Mouse (Mus musculus) urinary bladder, postnatal 14 days (tissue): ENCODE data around the gene Mycl.

Source experiments
- DNase-seq: peaks from one replicate; pipeline ENCODE4 v3.0.0; 2021; ENCODE audit warnings: low spot score

Mycl gene

DNA sequence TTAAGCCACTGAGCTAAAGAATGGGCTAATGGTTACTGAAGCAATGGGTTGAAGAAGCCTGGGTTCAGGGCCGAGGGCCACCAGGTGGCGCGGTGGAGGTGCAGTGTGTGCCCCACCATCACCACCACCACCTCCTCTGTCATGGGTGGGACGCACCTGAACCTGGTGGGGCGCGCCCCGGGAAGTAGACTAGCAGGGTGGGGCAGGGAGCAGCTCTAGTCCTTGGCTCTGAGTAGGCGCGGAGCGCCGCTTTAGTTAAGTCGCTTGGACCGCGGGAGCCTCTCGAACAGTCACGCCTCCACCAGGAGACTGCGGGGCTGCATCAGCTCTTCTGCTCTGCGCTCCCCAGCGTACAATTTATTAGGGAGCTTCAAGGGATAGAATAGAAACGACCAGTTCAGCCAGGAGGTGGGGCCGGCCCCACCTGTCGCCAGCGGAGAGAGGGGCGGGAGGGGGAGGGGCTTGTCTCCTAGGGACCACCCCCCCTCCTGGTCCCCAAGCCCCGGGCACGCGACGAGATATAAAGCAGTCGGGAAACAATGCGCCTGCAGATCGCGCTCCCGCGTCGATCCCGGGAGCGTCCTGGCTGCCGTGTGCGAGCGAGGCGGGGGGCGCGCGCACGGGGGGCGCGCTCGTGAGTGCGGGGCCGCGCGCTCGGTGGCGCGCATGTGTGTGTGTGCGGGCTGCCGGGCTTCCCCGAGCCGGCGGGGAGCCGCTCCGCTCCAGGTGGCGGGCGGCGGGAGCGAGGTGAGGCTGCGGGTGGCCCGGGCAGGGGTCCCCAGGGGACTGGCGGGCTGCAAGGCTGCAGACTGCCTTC lies at the start of gene Mycl:
TSS of gene Mycl (plus strand) at position 249 of the 817 bp plus-strand sequence.
- peak; percentile 90 for DNase-seq

DNA sequence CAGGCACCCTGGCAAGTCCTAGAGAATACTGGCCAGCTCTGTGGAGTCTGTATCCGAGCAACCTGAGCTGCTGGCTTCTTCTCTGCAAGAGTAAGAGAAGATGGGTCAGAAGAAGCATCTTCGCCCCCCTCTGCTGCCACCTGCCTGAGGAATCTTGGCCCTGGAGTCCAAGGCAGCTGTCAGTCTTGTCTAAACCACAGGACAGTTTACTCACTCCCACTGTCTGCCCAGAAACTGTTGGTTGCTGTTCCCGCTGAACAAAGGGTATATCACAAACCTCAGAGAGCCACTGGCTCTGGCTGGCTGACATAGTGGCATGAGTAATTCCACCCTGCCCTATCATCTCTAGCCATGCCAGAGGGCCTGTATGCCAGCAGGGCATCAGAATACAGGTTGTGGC lies 48.2 kb upstream of the Mycl start:
- DNase-seq: no peak

DNA sequence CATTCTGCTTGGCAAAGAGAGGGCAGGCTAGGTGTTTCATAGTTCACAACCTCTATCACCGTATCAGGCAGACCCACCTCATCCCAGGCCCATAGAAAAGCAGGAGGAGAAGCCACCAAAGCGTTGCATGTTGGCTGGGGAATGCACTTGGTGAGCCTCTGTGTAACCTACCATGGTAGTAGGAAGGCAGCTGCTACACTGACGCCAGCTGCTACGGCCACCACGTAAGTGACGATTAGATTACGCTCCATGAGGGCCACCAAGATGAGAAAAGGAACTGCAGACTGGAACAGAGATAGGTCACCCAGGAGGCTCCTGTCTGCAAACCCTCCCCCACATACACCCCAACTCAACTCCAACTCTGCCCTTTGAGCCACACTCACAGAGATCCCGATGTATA lies 46.4 kb upstream of the Mycl start:
- no peak for DNase-seq

DNA sequence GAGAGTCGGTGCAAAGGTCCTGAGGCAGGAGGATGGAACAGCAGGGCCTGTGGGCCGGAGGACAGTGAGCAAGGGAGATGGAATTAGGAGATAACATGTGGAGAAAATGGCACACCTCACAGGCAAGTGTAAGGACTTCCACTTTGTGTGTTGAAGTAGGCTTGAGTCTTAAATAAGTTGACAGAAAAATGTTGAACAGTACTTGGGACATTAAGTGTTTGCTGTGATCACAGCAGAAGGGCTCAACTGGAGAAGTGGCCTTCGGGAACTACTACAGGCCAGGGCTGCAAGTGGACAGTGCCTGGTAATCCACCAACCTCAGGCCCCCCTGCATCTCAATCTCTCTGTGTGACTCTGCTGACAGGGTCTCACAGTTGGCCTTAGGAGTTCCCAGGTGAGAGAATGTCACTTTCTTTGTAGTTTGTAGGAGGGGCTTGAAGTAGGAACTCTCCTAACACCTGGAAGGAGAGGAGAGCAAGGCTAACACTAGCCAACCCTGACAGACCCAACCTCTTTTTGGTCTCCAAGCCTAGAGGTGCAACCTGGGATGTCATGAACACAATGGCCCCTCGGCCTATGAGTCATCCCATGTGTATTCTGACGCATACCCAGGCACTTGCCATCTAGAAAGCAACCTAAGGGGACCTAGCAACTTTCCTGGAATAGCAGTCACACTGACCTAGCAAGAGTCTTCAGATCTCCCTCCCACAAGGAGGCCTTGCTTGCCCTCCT lies 40.6 kb upstream of the Mycl start:
- DNase-seq: no peak

DNA sequence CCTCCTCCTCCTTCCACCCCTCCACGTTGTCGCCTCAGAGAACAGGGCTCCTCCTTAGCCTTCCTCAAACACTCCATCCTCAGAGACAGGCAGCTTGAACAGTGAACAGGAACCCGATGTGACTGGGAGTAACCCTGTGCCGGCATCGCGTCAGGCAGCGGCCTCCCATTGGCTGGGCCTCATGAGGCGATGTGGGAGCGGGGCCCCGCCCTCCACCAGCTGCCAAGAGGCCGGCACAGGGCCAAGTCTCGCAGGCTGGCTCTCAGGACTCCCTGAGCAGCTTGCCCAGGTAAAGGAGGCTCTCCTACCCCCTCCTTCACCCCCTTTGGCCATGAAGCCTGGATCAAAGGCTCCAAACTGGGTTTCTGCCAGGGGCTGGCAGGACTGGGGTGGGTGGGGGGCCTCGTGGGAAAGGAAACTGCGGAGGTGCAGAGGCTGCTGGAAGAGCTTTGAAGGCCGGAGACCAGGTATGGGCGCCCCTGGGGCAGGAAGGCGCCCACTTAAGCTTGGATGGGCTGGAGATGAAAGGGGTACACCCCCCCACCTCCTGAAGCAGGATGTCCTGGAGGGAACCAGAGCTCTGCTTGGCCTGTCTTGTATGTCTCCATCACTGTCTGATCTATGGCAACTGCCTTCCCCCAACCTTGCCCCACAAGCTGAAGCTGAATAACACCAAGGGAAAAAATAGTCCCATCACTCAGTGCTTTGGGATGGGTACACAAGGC lies 39.9 kb upstream of the Mycl start:
- DNase-seq: peak; percentile 92

DNA sequence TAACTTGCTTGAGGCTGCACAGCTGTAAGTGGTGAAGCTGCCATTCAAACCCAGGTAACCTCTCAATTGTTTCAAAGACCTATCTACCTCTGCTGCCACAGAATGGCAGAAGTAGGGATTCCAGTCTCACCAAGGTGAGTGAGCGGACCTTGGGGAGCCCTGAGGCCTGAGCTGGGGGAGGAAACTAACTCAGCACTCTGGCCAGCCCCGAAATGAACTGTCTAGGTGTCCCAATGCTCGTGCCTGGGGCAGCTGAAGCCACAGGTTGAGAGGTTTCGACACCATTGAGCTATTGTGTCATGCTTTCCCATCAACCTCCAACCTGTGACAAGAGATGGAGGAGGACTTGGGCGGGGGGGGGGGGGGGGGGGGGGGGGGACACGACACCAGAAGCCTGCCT lies 39.2 kb upstream of the Mycl start:
- DNase-seq: no peak

DNA sequence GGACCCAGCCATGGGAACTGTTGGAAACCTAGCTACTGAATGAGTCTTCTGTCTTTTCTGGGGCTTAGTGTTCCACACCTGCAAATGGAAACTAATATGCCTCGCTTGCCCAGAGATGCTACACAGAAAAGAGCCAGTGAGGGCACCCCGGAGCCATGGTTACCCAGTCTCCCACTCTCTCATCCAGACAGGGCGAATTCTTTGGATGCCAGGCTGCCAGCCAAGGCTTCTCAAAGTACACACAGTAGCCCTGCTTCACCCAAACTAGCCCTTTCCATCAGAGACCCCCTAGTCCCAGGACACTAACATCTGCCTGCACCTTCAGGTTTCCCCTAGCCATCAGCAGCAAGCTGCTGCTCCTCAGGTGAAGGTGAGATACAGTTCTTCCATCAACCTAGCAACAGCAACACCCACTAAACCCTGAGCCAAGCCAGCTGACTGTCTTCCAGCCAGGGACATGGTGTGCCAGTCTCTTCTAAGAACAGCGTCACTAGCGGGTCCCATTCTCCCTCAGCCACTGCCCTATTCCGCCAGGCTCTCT lies 36.9 kb upstream of the Mycl start:
- DNase-seq: no peak

DNA sequence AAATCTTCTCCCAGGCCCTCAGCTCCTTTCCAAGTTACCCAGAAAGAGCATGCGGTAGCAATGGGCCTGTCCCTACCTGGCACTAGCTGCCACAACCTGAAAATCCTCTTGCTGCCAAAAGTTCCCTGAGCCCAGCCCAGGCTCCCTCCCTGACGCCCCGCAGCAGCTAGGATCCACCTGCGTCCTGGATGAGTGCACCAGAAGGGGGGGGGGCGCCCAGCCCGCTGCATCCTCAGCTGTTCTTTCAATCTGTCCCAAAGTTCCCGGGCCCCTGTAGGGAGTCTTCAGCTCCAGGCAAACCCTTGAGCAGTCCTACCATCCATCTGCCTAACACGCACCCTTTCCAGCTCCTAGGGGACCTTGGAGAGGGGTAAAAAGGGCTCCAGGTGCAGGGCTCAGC lies 35.6 kb upstream of the Mycl start:
- no peak for DNase-seq

DNA sequence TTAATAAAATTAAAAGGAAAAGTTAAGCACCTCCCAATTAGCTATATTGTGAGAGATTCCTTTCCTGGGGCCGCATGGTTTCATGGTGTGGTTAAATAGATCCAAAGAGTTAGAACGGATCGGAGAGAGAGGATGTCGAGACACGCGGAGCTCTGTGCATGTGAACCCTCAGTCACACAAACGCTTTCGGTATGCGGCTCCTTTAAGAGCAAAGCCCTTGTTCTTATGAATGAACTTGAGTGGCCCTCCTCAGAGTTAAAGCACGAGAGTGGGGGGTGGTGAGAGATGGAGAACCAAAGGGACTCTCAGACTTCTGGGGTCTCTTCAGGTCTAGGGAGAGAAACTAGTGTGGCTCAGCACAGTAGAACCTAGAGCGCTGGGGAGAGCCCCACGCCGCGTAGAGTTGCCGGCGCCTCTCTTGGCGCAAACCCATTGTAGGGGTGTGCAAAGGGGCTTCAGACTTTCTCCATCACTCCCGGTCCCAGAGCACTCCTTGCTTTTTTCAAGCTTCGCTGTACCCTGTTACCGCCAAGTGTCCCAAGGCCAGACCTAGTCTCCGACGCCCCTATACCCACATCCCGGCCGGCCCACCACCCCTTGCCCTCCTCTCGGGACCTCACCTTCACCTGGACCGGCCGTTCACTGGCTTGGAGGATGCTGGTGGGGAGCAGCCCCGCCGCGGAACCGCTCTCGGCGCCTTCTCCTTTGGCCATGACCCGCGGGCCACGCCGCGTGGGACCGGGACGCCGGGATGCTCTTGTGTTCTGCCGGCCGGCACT lies 34.9 kb upstream of the Mycl start:
- DNase-seq: no peak

DNA sequence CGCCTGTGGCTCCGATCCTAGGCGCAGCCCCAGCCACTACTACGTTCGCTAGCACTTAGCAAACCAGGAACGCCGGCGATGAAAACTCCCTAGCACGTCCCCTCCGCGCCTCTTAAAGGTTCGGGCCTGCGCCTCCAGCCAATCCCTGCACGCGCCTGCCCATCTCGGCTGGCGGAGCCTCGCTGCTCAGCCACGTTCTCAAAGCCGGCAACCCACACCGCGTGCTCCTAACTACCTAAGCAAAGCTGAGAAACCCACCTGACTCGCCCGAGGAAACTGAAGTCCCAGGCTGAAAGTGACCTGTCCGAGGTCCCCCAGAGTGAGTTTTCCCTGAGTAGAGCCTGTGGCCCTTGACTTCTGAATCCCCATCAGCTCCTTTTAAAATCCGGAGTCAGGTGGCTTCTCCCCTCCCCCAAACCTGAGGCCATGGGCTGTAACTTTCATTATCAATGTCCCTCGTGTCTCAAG lies 34.3 kb upstream of the Mycl start, which contains the start of gene Mfsd2a:
TSS of gene Mfsd2a (minus strand) at position 89 of the 468 bp plus-strand sequence.
- DNase-seq: peak; percentile 69

DNA sequence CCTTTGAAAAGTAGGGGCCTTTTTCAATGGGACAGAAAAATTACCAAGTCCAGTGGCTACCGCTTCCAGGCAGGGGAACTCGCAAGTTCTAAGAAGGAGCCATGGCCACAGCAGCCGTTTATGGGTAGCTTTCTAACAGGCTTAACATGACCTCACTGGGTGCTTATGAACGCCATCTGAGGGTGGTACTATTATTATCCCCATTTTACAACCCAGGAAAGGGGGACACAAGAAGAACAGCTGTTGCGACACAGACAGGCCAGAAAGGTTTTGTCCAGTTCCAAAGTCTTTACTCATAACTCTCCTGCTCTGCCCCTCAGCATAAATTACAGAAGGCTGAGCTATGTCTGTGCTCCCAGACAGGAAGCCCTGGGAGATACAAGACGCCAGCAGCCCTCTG lies 33.9 kb upstream of the Mycl start:
- DNase-seq: no peak

DNA sequence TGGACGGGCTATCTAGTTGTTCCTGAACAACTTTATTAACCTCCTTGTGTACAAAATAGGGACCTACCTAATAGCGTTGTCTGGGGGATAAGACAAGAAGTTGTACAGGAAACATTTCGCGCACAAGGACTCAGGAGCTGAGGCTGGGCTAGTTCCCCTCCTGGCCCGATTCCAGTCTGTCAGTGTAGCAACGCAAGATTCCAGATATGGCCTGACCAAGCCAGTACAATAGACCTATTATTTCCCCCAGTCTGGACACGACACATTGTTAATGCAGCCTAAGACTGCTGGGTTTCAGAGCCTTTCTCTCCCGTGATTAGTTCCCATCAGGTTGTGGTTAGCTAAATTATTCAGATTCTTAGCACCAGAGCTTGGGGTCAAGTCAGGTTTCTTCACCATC lies 32.7 kb upstream of the Mycl start:
- DNase-seq: no peak

DNA sequence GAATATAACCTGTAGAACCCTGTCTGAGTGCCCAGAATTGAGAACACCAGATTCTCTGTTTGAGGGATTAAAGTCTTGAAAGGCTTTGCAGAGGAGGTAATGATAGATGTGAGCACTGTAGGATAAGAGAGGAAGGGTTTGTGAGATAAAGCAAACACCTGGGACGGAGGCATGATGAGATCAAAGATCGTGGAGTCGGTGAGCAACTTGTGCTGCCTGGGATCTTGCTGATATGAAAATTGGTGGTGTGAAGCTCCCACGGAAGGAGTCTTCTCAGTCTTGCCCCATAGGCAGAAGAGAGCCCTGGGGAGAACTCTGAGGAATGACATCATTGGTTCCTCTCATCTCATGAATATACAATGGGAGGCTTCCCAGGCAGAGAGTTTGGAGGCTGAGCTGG lies 27.3 kb upstream of the Mycl start:
- no peak for DNase-seq

DNA sequence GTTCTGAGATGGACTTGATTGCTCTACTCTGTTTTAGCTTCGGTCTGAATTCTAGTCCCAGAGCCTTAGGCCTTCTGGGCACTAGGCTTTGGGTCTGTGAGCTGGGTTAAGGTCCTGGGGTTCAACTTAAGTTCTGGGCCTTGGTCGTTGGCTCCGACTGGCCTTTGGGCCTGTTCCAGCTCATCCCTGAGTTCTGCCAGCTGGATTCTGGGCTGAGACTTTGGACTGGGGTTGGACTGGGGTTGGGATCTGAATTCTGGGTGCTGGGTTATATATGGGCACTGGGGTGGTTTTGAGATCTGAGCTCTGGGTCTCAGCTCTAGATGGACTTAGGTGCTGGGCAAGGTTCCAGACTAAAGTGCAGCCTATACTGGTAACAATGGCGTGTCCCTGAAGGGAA lies 24.3 kb upstream of the Mycl start:
- no peak for DNase-seq

DNA sequence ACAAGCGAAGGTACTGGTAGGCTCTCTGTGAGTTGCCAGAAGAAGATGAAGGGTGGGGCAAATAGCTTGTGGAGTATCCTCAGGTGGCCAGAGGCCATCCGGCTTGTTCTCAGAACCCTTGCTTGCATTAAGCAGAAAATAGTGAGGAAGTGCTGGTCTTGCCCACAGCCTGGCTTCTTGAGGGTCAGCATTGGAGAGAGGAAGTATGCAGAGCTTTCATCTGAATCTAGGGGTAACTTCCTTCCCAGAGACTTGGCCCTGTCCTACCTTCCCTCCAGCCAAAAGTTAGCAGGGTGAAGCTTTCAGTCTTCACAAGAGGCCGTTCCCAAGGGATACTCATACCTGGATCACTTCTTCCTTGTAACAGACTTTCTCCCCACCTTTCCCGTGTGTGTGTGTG lies 23.8 kb upstream of the Mycl start:
- DNase-seq: no peak

DNA sequence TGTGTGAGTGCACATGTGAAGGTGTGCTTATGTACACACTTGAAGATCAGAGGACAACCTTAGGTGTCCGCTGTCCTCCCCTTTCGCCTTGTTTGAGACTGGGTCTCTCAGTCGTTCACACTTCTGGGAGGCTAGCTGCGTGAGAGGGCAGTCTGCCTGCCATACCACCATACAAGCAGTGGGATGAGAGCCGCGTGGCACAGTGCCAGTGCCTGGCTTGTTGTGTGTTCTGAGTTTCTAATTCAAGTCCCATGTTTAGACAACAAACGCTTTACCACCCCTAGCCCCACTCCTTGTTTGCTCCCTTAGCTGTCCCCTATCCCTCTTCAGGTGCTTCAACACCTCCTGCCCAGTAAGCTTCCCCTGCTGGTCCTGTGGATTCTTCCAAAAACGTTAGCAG lies 23.4 kb upstream of the Mycl start:
- DNase-seq: no peak

DNA sequence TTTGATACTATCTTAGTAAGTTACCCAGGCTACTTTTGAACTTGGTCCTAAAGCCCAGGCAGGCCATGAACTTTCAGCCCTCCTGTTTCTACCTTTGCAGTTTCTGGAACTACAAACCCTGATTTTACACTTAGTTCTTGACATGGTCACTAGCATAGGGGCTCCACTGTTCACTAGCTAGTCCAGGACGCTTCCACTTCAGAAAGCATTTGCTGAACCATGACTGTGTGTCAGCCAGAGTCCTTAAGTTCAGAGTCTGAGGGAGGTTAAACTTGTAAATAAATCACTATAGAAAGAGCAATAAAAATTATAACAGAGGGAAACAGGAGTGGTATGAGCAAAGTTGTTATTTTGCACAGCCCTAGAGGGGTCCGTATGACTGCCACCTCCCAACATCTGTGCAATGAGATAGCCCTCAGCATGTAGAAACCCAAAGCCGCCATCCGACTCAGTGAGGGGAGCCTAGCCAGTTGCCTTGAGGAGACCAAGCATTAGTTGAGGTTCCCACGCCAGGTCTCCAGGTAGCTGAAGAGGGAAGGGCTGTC lies 20.4 kb upstream of the Mycl start:
- no peak for DNase-seq

DNA sequence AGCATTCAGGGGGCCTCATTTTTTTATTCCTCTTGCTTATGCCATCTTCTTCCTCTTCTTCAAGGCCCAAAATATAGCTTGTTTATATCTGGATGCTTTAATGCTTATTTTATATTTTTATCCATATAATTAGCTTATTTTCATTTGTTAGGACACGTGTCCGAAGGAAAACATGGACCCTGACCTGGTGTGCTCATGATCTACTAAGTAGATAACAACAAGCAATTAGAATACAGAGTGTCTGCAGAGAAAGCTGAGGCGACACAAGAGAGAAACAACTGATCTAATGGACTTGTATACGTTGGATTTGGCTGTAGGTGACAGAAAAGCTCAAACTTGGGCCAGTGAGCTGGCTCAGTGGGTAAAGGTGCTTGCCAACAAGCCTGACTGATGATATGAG lies 18.6 kb upstream of the Mycl start:
- no peak for DNase-seq

DNA sequence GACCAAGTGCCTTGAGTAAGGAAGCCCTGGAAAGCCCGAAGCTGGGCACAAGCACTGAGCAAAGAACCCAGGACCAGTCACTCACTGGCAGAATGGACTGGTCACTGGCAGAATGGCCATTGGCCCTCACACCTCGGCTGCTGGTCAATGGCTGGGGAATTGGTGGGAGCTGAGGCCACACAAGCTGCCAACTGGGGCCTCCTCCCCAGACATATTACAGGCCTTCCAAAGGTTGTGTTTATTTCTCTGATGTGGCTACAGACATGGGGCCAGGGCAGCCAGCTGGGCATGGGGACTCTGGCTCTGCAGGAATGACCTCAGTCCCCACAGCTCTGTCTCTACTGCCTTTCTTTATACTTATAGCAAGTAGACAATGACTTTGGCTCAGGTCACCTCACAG lies 16.6 kb upstream of the Mycl start:
- no peak for DNase-seq

DNA sequence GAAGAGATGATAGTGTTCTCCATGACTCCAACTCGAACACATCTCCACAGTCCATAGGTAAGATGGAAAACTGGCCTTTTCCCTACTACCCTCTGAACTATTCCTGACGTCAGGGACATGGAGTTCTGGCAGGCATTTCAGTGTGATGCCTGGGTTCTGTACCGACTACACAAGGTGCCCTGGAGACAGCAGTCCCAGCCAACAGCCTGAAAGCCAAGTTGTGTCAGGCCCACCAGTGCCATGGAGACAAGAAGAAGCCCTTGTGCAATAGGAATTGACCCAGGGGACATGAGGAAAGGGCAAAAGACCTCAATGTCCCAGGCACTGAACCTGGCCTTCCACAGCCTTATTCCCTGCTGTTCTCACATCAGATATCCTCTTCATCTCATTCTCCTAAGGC lies 15.6 kb upstream of the Mycl start:
- DNase-seq: no peak

DNA sequence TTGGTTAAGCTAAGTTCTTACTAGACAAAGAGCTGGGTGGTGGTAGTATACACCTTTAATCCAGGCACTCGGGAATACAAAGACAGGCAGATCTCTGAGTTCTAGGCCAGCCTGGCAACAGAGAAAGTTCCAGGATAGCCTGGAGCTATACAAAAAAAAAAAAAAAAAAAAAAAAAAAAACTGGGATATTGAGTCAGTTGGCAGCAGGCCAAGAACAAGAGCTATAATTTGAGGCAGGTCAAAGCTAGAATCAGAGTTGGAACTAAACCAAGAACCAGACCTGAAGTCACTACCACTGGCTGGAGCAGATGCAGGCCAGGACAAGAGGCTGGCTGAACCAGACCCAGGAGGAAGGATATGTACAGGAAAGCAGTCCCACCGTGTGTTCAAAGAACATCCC lies 14.8 kb upstream of the Mycl start:
- no peak for DNase-seq
